13 mouse cellular contexts compared by ENCODE assay signal in genomic region chr16:76575281-76575680, GRCm38 (mm10).
DNase-seq lines count a peak whose midpoint lies in the region; ATAC-seq and TF ChIP-seq lines count a peak whose summit lies in the region.
"Had no signal": no experiment of that assay in that cellular context is flagged by ENCODE, and none has a peak within 500 bp of the region (broad histone marks: within the 10 kb centered on the region; RNA-seq: fewer than 3 reads in every experiment).

No protein-coding gene starts in this region.

- no peak overlapping the region for H3K4me3 ChIP-seq in heart, adult 2 months
- no peak overlapping the region for H3K4me3 ChIP-seq in intestine, postnatal 0 days (ENCODE audit: low read depth, low read length)
- H3K4me3 ChIP-seq: kidney, embryonic 15.5 days; left cerebral cortex, adult 2 months; limb, embryonic 15.5 days had no signal

- TF ChIP-seq EP300 in heart, adult 2 months (IDR thresholded peaks at IDR 0.05; ENCODE audit: insufficient read depth, low read depth, low read length), result no peak

- no peak for TF ChIP-seq CTCF in heart, adult 2 months (IDR thresholded peaks at IDR 0.05)
- no peak for TF ChIP-seq CTCF in intestine, postnatal 0 days (IDR thresholded peaks at IDR 0.05; ENCODE audit: low read depth)

- H3K9ac ChIP-seq in heart, adult 2 months (ENCODE audit: low read depth, low read length), result no peak overlapping the region
- no peak overlapping the region for H3K9ac ChIP-seq in intestine, postnatal 0 days (ENCODE audit: low read depth, low read length)
- H3K9ac ChIP-seq: kidney, embryonic 15.5 days; limb, embryonic 15.5 days; lung, embryonic 14.5 days had no signal

- H3K4me2 ChIP-seq in intestine, postnatal 0 days (replicated peaks; ENCODE audit: low read depth), result no peak overlapping the region
- H3K4me2 ChIP-seq: kidney, embryonic 15.5 days; limb, embryonic 15.5 days; lung, embryonic 14.5 days had no signal

- H3K27ac ChIP-seq in heart, adult 2 months, result no peak overlapping the region
- no peak overlapping the region for H3K27ac ChIP-seq in intestine, postnatal 0 days (ENCODE audit: low read depth, low read length)
- H3K27ac ChIP-seq: kidney, embryonic 15.5 days; left cerebral cortex, adult 2 months; limb, embryonic 15.5 days had no signal

- WGBS in heart, adult 2 months, result 77% methylated on average over 3 of the region's 3 CpGs
- WGBS in intestine, postnatal 0 days, result 75% methylated on average over 3 of the region's 3 CpGs

- H3K27me3 ChIP-seq in heart, adult 2 months (ENCODE audit: control insufficient read depth, insufficient read depth, low read length), result no peaks in the 10 kb centered on the region
- H3K27me3 ChIP-seq in intestine, postnatal 0 days (replicated peaks; ENCODE audit: control insufficient read depth, insufficient read depth, low read length), result no peaks in the 10 kb centered on the region
- H3K27me3 ChIP-seq: kidney, embryonic 15.5 days; limb, embryonic 15.5 days had no signal

- H3K79me2 ChIP-seq in heart, adult 2 months (replicated peaks; ENCODE audit: control insufficient read depth, insufficient read depth, low read length), result no peaks in the 10 kb centered on the region

- H3K4me1 ChIP-seq in heart, adult 2 months (ENCODE audit: control insufficient read depth, insufficient read depth, low read length), result no peaks in the 10 kb centered on the region
- H3K4me1 ChIP-seq in intestine, postnatal 0 days (replicated peaks; ENCODE audit: control insufficient read depth, insufficient read depth, low read length), result no peaks in the 10 kb centered on the region
- H3K4me1 ChIP-seq: kidney, embryonic 15.5 days; limb, embryonic 15.5 days had no signal

- DNase-seq in layer of hippocampus, adult 11-12 months (ENCODE audit: low spot score), result peak; percentile 12
- DNase-seq in layer of hippocampus, postnatal 25 days (ENCODE audit: extremely low spot score in 1 of 2, low spot score in 1 of 2), result no peak
- DNase-seq in 416B (ENCODE audit: low read depth), result peak; percentile 62
- peak; percentile 13 to 35 for DNase-seq in layer of hippocampus, adult 8-10 months (ENCODE audit: low spot score in 2 of 2)
- DNase-seq in heart, adult 2 months, result no peak
- DNase-seq: adrenal gland, postnatal 14 days; gastrocnemius, postnatal 36 days; lung, embryonic 14.5 days had no signal

- H3K9me3 ChIP-seq in intestine, postnatal 0 days (ENCODE audit: control insufficient read depth), result no peaks in the 10 kb centered on the region
- H3K9me3 ChIP-seq: kidney, embryonic 15.5 days; limb, embryonic 15.5 days had no signal

- ATAC-seq in CD4-positive, CD25-positive, alpha-beta regulatory T cell, adult 4 months, result peak; percentile 78
- ATAC-seq in intestine, postnatal 0 days, result no peak

- intact Hi-C loops in heart, adult 2 months (cut with DNase I), result no loop called here

- no peak for TF ChIP-seq POLR2A in heart, adult 2 months (IDR thresholded peaks at IDR 0.05; ENCODE audit: insufficient read depth, low read depth, low read length)

- H3K36me3 ChIP-seq in heart, adult 2 months (ENCODE audit: control insufficient read depth, insufficient read depth, low read length), result no peaks in the 10 kb centered on the region
- H3K36me3 ChIP-seq in intestine, postnatal 0 days (ENCODE audit: control insufficient read depth, insufficient read depth), result no peaks in the 10 kb centered on the region
- H3K36me3 ChIP-seq: kidney, embryonic 15.5 days; limb, embryonic 15.5 days had no signal

Comparison
In these comparisons a context has a peak if more than half of its experiments do, and no peak if none do; other contexts are left out.
1. DNase-seq: peak in layer of hippocampus, adult 11-12 months (single experiment), 416B (single experiment) and layer of hippocampus, adult 8-10 months (2 of 2); none in layer of hippocampus, postnatal 25 days (0 of 2) and heart, adult 2 months (0 of 2).